Mouse (Mus musculus) cortical plate, adult 2 months (tissue): ENCODE results near the gene Adora1.

ENCODE experiments used
- CTCF ChIP-seq: fragments of 200-500 bp; IDR thresholded peaks from 2 replicates; pipeline ENCODE4 v1.5.1; 2011; ENCODE audit warnings: mild to moderate bottlenecking, control low read depth, low read length; ENCODE audit not compliant: insufficient read depth; ENCODE audit errors: extremely low read depth
- POLR2A ChIP-seq: fragments of 200-500 bp; IDR thresholded peaks from 2 replicates; pipeline ENCODE4 v1.6.1; 2011; ENCODE audit warnings: mild to moderate bottlenecking, low read length, control low read depth; ENCODE audit not compliant: insufficient read depth; ENCODE audit errors: extremely low read depth

DNA sequence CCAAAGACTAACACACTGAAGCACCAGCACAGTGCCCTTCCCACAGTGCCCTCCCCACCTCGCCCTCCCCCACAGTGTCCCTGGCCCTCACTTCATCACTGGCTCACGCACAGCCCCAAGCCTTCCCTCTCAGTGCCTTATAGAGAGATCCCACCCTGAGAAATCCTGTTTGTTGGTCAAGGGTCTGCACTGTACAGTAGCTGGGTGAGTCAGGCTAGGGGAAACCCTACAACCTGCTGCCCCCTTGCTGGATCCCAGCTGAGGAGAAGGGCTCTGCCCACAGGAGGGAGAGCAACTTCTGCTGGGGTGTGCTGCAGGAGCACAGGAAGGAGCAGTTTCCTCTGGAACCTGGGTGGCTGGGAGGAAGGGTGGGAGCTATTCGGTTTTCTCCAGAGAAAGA, 911 bp upstream of the Adora1 start:
- TF ChIP-seq POLR2A (no peak), CTCF (no peak)
